Mouse (Mus musculus) liver, adult 2 months (tissue): ENCODE measurements around the gene Rdx.

Experiments
- CTCF ChIP-seq: fragments of 200-500 bp; IDR thresholded peaks from 2 replicates; pipeline ENCODE4 v1.5.1; 2011; ENCODE audit warnings: low read depth, low read length, control low read depth
- POLR2A ChIP-seq: fragments of 200-500 bp; IDR thresholded peaks from 2 replicates; pipeline ENCODE4 v1.6.1; 2011; ENCODE audit warnings: low read length, control low read depth; ENCODE audit not compliant: insufficient read depth; ENCODE audit errors: extremely low read depth

DNA sequence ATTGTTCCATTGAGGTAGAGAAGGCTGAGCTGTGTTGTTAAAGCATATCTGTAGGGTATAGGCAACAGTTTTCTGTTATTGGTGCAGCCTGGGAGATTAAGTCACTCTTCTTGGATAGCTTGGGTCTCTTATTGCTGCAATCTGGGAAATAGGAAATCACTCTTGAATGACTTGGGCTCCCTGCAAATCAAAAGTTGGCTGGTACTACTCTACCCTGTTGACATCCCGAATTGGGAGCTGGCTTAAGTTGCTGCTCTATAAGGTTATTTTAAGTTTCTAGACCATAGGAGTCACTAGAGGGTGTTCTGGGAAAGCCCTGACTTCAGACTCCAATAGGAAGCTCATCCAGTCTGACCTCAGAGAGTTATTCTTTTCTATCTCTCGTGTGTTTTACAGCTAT lies 3.4 kb downstream of the Rdx start:
- no peak for TF ChIP-seq POLR2A
- no peak for TF ChIP-seq CTCF
